Mouse (Mus musculus): ENCODE data around the gene Barx2. TPM values are rescaled to one million over a fixed set of nuclear protein-coding genes. Genes with fewer than 3 reads are reported as not detected.

Gene Barx2
- 0.46 and 0.73 TPM in 2 replicates for polyA plus RNA-seq (2015; fragmentation: Nextera tagmentation; extraction: Ambion mirVana)

DNA sequence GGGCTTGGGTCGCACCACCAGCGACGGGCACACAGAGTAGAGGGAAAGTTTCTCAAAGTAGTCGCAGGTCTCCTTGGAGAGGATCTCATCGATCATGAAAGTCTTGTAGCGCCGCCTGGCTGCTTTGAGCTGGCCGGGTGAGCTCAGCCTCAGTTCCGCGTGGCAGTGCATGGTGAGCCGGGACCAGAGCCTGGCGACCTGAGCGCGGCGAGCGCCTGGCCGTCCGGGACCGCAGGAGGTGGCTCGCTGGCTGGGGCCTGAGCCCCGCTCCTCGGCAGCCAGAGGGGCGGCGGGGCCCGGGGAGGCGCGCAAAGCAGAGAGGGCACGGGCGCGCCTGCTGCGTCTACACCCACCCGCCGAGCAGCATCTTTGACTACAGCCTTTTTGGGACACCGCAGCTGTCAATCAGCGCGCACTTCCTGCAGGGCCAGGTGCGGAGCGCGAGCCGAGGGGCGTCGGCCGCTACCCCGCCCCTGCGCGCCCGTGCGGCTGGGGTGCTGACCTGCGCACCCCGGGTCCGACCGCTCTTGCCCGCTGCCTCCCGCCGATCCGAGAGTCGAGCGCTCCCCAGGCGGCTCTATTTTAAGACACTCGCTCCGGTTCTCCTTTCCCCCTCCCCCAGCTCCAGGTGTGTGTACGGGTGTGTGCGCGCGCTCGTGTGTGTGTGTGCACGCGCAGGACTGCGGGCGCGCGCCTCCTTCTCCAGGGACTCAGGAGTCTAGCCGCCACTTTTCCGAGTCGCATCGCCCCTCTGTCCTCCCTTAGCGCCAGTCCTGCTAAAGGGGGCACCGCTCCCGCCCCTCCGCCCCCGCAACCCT, at the start of gene Barx2:
Gene Barx2, minus strand, starts transcription at position 542 of the 818 bp plus-strand sequence.

Other genes with a start within 250 kb of the Barx2 start
- 4.3 TPM in 2 replicates for gene Arhgap32, start 202.7 kb upstream of the Barx2 start, polyA plus RNA-seq (2015; fragmentation: Nextera tagmentation; extraction: Ambion mirVana)